Mouse (Mus musculus): ENCODE results near the gene Cenpn.

DNA sequence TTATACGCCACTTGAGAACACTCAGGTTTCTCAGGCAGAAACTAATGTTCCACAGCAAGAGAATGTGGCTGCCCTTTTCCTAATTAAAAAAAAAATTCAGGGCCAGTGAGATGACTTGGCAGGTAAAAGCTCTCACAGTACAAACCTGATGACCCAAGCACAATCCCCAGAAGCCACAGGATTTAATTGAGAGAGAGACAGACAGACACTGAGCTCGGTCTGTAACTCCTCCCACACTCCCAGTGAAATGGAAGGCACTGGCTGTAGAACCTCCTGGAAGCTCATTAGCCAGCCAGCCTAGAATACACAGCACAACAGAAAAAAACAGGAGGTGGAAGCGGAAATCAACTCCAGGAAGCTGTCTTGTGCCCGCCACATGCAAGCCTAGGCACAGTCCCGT lies 54.1 kb downstream of the Cenpn start:
- no peak for TF ChIP-seq CTCF (IDR thresholded peaks at IDR 0.05; ENCODE audit: low read depth, low read length)
- TF ChIP-seq EP300 (IDR thresholded peaks at IDR 0.05; ENCODE audit: insufficient read depth, low read depth, low read length) = no peak
